Mouse (Mus musculus) urinary bladder, postnatal 4 days (tissue): ENCODE data around the gene Nell2.

ENCODE experiments used
- DNase-seq, 2 experiments: peaks; one replicate each; pipeline ENCODE4 v3.0.0; 2021 to 2022; ENCODE audit warnings: low spot score in 2 of 2

The Nell2 gene

GRCm38 (mm10) chr15:95101522-95101921 lies 426.8 kb downstream of the Nell2 start:
- no peak for DNase-seq

GRCm38 (mm10) chr15:95100133-95100532 lies 428.2 kb downstream of the Nell2 start:
- no peak for DNase-seq

DNA sequence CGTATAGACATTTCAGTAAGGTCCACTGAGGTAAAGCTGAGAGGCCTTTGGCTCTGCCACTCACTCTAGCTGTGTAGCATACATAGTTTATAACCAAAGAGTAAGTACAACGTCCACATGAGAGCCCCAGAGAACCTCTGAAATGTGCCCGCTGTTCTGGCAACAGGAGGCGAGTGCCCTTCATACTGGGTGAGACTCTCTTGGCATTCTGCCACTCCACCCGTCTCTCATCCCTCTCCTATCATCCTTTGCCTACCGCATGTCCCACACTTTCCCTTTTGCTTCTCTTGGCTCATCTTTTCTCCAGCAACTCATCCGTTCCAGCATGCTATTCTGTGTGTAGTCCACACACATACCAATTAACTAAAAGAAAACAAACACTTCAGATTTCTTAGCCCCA lies 442.4 kb downstream of the Nell2 start:
- DNase-seq: no peak

- DNase-seq: no peak
Measured at GRCm38 (mm10) chr15:95081654-95082053, 446.7 kb downstream of the Nell2 start.

GRCm38 (mm10) chr15:95075356-95075755 lies 453.0 kb downstream of the Nell2 start:
- no peak for DNase-seq

GRCm38 (mm10) chr15:95070881-95071280 lies 457.5 kb downstream of the Nell2 start:
- no peak for DNase-seq

GRCm38 (mm10) chr15:95068799-95069198 lies 459.6 kb downstream of the Nell2 start:
- DNase-seq: no peak

- DNase-seq: no peak
Measured at GRCm38 (mm10) chr15:95068023-95068422, 460.3 kb downstream of the Nell2 start.

DNA sequence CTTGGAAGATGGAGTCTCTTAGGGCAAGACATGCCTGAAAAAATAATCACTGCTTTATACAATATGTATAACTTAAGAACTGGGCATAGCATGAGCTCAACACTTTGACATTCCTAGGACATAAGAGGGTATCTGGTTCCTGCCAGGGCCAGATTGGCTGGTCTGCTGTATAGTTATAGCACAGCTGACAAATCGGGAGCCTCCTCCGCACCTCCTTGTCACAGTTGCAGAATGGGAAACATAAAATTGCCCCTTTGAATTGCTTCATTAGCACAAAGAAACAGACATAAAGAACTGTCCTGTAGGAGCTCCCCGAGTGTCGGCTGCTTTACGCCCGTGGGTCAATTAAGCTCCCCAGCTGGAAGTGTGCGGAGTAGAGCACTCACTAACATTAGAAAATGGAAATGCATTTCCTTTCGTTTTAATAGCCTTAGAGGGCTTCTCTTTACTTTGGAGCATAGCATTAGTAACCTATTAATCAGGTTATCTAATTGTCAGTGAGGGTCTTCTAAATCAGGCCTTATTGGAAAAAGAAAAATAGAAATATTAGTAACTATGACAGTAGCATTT lies 473.2 kb downstream of the Nell2 start:
- DNase-seq: no peak

DNA sequence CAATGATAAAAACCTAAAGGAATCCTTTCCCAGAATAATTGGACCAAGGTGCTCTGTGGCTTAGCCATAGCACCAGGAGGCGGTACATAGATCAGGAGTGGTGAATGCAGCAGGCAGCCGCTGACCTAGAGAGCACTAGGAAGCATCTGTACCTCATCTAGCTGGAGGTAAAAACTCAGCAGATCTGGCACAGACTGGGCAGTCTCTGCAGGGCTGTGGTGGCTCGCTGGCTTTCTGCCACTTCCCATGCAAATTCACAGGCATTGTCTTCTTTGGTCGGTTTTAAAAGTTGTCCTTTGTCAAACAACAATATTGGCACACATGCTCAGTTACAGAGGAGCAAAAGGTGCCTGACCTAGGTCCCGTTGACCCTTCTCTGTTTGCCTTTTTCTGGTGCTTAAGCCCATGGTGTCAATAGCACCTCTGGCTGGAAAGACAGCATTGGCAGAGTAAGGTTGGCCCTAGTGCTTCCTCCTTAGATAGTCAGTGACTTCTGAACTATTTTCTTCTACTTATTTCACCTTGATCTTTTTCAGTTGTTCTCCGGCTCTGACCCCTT lies 479.1 kb downstream of the Nell2 start:
- DNase-seq: no peak

GRCm38 (mm10) chr15:95047486-95047885 lies 480.9 kb downstream of the Nell2 start:
- DNase-seq: no peak

DNA sequence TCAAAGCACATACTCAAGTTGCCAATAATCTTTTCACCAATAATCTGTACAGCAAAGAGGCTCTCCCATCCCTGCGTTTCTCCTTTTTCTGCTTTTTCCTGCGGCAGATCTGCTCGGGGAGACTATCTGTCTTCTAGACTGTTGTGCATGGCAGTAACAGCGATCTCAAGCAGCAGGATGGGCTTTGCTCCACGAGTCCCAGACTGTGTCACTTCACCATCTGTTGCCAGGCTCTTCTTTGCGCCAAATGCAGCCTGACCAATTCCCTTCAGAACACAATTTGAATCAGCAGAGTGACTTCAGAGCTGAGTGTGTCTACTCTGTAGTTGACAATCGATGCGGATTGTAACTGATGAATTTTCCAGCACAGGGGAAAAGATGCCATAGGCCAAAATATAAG lies 484.3 kb downstream of the Nell2 start:
- DNase-seq: no peak

DNA sequence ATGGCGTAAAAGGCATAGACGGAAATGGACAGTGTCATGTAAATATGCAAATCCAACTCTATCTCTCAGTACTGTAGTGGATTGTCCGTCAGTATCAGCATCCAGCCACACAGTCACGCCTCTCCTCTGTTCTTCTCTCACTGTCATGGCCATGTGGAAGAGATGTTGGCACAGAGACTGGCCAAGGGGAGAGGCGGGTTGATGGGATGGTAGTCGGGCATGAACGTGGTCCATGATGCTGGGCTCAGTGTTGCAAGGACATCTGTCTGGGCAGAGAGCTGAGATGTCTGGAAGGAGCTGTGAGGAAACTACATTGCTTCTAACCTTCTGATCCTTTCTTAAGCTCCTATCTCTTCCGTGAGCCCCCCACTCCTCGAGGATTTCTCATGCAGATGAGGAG lies 485.9 kb downstream of the Nell2 start:
- no peak for DNase-seq

DNA sequence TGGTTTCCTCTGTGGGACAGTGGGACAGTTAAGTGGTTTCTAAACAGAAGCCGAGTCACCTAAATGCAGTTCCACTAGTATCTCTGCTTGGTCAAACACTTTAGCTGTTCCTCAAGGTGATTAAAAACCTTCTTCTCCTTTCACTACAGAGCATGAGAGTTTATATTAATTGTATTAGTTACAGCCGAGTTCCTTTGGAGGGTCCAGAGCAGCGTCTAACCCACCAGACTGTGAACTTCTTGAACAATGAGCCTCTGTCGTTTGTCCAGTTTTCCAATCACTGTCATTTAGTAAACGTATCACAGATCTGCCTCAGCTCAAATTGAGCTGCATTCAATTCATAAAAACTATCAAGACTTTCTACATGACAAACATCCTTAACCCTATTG lies 498.9 kb downstream of the Nell2 start:
- DNase-seq: no peak

DNA sequence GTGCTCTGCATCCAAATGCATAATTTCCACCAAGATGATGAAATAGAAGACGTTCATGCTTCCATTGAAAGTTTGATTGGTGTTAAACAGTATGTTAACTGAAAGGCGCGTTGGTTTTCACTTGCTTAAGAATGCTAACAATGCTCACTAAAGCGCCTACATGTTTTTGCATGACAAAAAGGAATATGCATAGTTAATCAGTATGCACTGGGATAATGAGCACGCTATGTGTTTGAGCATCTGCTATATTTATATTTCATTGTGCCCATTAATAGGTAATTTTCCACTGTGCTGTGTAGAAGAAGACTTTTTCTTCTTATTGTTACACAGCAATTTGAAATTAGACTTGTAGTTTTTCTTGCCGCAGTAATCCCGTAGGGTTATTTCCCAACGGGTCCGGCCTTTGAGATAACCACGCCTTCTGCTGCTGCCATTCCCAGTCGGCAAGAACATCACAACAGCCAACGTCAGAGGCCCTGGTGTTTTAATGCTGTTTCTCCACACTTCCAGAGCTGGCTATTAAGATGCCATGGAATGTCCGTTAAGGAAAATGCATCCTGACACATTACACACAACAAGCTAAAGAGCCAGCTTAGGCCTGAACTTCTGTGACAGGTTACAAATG lies 499.4 kb downstream of the Nell2 start:
- DNase-seq: no peak
